Mouse (Mus musculus) small intestine, adult 2 months (tissue): ENCODE results near the gene Nf1.

Source experiments
- CTCF ChIP-seq: fragments of 200-500 bp; IDR thresholded peaks from 2 replicates; pipeline ENCODE4 v1.5.1; 2012; ENCODE audit warnings: low read depth, mild to moderate bottlenecking, control low read depth, inconsistent platforms, low read length, moderate library complexity, mixed read lengths; ENCODE audit not compliant: insufficient replicate concordance, insufficient read length; ENCODE audit errors: extremely low read depth
- POLR2A ChIP-seq: fragments of 200-500 bp; IDR thresholded peaks from 2 replicates; pipeline ENCODE4 v1.6.1; 2012; ENCODE audit warnings: low read depth, mild to moderate bottlenecking, control low read depth, inconsistent platforms, low read length, moderate library complexity

DNA sequence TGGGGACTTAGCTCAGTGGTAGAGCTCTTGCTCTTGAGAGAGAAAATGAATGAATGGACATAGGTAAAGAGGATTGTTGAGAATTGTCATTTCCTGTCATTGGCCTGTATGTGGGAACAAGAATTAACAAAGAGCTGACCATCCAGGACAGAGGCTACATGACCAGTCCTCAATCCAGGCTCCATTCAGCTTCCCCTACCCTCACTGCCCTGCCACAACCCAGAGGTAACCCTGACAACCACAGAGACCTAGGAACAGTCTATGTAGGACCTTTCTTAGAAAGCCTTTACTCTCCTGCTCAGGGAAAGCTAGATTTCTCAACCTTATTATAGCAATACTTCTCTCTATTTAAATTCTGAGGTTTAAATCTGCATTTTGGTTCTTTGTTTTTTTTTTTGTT lies 181.3 kb downstream of the Nf1 start:
- TF ChIP-seq POLR2A (no peak), CTCF (no peak)
